Comparison of ENCODE assay signal across 21 mouse cellular contexts in the genomic region with DNA sequence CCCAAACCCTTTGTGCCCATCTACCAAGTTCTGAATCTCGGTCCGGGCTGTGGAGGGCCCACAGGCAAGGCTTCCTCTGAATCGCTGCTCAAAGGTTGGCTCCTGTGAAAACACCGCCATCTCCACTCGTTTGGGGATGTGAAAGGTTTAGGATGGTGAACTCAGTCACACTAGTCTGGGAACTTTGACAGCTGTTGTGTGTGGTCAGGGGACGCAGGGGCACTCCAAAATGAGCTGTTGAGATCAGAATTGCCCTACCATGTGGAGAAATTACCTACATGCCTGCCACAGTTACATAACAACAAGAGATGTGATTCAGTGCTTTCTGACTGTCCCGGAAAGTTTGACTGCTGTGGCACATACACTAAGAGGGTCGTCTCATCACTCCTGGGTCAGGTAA. TPM values are rescaled to one million over a fixed set of nuclear protein-coding genes. Genes with fewer than 3 reads are reported as not detected.
DNase-seq lines count a peak whose midpoint lies in the region; ATAC-seq and TF ChIP-seq lines count a peak whose summit lies in the region.
"Had no signal": no experiment of that assay in that cellular context is flagged by ENCODE, and none has a peak within 500 bp of the region (broad histone marks: within the 10 kb centered on the region; RNA-seq: fewer than 3 reads in every experiment).

No protein-coding gene starts in this region.

- TF ChIP-seq POLR2A in heart, adult 2 months (IDR thresholded peaks at IDR 0.05; ENCODE audit: insufficient read depth, low read depth, low read length): no peak

- WGBS in heart, adult 2 months: 55% methylated on average over 8 of the region's 8 CpGs
- 74% methylated on average over 8 of the region's 8 CpGs for WGBS in lung, postnatal 0 days
- WGBS in heart, embryonic 16.5 days: 58% methylated on average over 8 of the region's 8 CpGs

- peak in 1 of 2 experiments; percentile 46 for DNase-seq in heart, adult 2 months
- DNase-seq in heart, adult 11 months: no peak
- DNase-seq in lung, postnatal 0 days (ENCODE audit: low spot score): no peak
- no peak for DNase-seq in lung, postnatal 14 days
- DNase-seq in T-cell, adult 2 months (ENCODE audit: low spot score): no peak
- DNase-seq in left cerebral cortex, adult 8-10 months (ENCODE audit: low spot score in 2 of 2): no peak
- DNase-seq: cerebellum, adult 2 months; cerebellum, postnatal 36 days; gastrocnemius, postnatal 25 days; kidney, postnatal 4 days; layer of hippocampus, adult 9-11 months; liver, embryonic 13.5 days; right cerebral cortex, postnatal 25 days; thymus, postnatal 4 days had no signal

- intact Hi-C loops in heart, adult 2 months (cut with DNase I): no loop called here

- H3K4me2 ChIP-seq in lung, postnatal 0 days (replicated peaks; ENCODE audit: low read depth, low read length): no peak overlapping the region
- H3K4me2 ChIP-seq in heart, embryonic 16.5 days (ENCODE audit: low read depth, low read length): no peak overlapping the region
- H3K4me2 ChIP-seq: kidney, embryonic 15.5 days; liver, embryonic 13.5 days; lung, embryonic 14.5 days had no signal

- H3K79me2 ChIP-seq in heart, adult 2 months (replicated peaks; ENCODE audit: control insufficient read depth, insufficient read depth, low read length): no peaks in the 10 kb centered on the region

- H3K36me3 ChIP-seq in heart, adult 2 months (ENCODE audit: control insufficient read depth, insufficient read depth, low read length): peaks cover 2% of the 10 kb centered on the region
- no peaks in the 10 kb centered on the region for H3K36me3 ChIP-seq in lung, postnatal 0 days (ENCODE audit: insufficient read depth, low read length)
- no peaks in the 10 kb centered on the region for H3K36me3 ChIP-seq in heart, embryonic 16.5 days (ENCODE audit: control insufficient read depth, insufficient read depth)
- H3K36me3 ChIP-seq: kidney, embryonic 15.5 days; liver, embryonic 13.5 days; midbrain, embryonic 10.5 days had no signal

- H3K4me3 ChIP-seq in heart, adult 2 months: no peak overlapping the region
- no peak overlapping the region for H3K4me3 ChIP-seq in lung, postnatal 0 days (ENCODE audit: low read depth, low read length)
- no peak overlapping the region for H3K4me3 ChIP-seq in heart, embryonic 16.5 days (ENCODE audit: low read length)
- H3K4me3 ChIP-seq: kidney, embryonic 15.5 days; liver, embryonic 13.5 days; midbrain, embryonic 10.5 days had no signal

- H3K27me3 ChIP-seq in heart, adult 2 months (ENCODE audit: control insufficient read depth, insufficient read depth, low read length): no peaks in the 10 kb centered on the region
- H3K27me3 ChIP-seq in lung, postnatal 0 days (replicated peaks; ENCODE audit: insufficient read depth, low read length): no peaks in the 10 kb centered on the region
- no peaks in the 10 kb centered on the region for H3K27me3 ChIP-seq in heart, embryonic 16.5 days (ENCODE audit: control insufficient read depth, insufficient read depth, low read length)
- H3K27me3 ChIP-seq: kidney, embryonic 15.5 days; liver, embryonic 13.5 days had no signal

- H3K4me1 ChIP-seq in heart, adult 2 months (ENCODE audit: control insufficient read depth, insufficient read depth, low read length): peaks cover 13% of the 10 kb centered on the region
- H3K4me1 ChIP-seq in lung, postnatal 0 days (ENCODE audit: insufficient read depth, low read depth, low read length): peaks cover 11% of the 10 kb centered on the region; the same call in 1 of the 2 replicates
- peaks cover 27% of the 10 kb centered on the region for H3K4me1 ChIP-seq in heart, embryonic 16.5 days (ENCODE audit: control insufficient read depth, insufficient read depth, low read length)

- H3K27ac ChIP-seq in heart, adult 2 months: peak overlapping the region; percentile 62
- H3K27ac ChIP-seq in lung, postnatal 0 days (ENCODE audit: low read length): peak overlapping the region; percentile 40
- H3K27ac ChIP-seq in heart, embryonic 16.5 days (ENCODE audit: low read length): peak overlapping the region; percentile 95
- H3K27ac ChIP-seq: kidney, embryonic 15.5 days; liver, embryonic 13.5 days; macrophage; midbrain, embryonic 10.5 days had no signal

- TF ChIP-seq CTCF in heart, adult 2 months (IDR thresholded peaks at IDR 0.05): no peak
- no peak for TF ChIP-seq CTCF in lung, postnatal 0 days (IDR thresholded peaks at IDR 0.05)

- ATAC-seq in lung, postnatal 0 days: no peak
- no peak for ATAC-seq in heart, embryonic 16.5 days (replicated peaks; ENCODE audit: extremely low read depth, insufficient read depth, low FRiP score)
- ATAC-seq: forebrain, embryonic 14.5 days; hindbrain, embryonic 16.5 days had no signal

- no peaks in the 10 kb centered on the region for H3K9me3 ChIP-seq in lung, postnatal 0 days (ENCODE audit: low read length)
- no peaks in the 10 kb centered on the region for H3K9me3 ChIP-seq in heart, embryonic 16.5 days (replicated peaks; ENCODE audit: control insufficient read depth, low read length)
- H3K9me3 ChIP-seq: kidney, embryonic 15.5 days; liver, embryonic 13.5 days; midbrain, embryonic 10.5 days had no signal

- no peak for TF ChIP-seq EP300 in heart, adult 2 months (IDR thresholded peaks at IDR 0.05; ENCODE audit: insufficient read depth, low read depth, low read length)
- TF ChIP-seq EP300 in lung, postnatal 0 days (IDR thresholded peaks at IDR 0.05): no peak

- H3K9ac ChIP-seq in heart, adult 2 months (ENCODE audit: low read depth, low read length): no peak overlapping the region
- H3K9ac ChIP-seq in lung, postnatal 0 days (replicated peaks; ENCODE audit: low read depth): no peak overlapping the region
- no peak overlapping the region for H3K9ac ChIP-seq in heart, embryonic 16.5 days (ENCODE audit: low read length)
- H3K9ac ChIP-seq: kidney, embryonic 15.5 days; liver, embryonic 13.5 days; lung, embryonic 14.5 days had no signal

RNA-seq across cellular contexts. Expression of a gene that starts 36.1 kb away (rescaled TPM):
- total RNA-seq in heart, adult 2 months (2021): 10 to 100 TPM; 49.6 to 51.2 TPM
- 35.0 and 44.9 TPM in 2 replicates for polyA plus RNA-seq in heart, adult 2 months (2012; rRNA removed)
- 22.9 and 25.3 TPM in 2 replicates for polyA plus RNA-seq in lung, postnatal 0 days (2015; fragmentation: Nextera tagmentation; extraction: Ambion mirVana)
- 78.8 and 79.2 TPM in 2 replicates for polyA plus RNA-seq in heart, embryonic 16.5 days (2015; fragmentation: Nextera tagmentation; extraction: Ambion mirVana)
- total RNA-seq in left cerebral cortex, adult 8-10 months (2022): 10 to 100 TPM; 29.8 to 33.5 (median 30.8) TPM

RNA-seq across cellular contexts. Expression of a gene that starts 36.2 kb away (rescaled TPM):
- total RNA-seq in heart, adult 2 months (2021): 10 to 100 TPM; 40.8 to 48.0 TPM
- polyA plus RNA-seq in heart, adult 2 months (2012; rRNA removed): 39.3 and 41.7 TPM in 2 replicates
- polyA plus RNA-seq in lung, postnatal 0 days (2015; fragmentation: Nextera tagmentation; extraction: Ambion mirVana): 19.2 and 20.4 TPM in 2 replicates
- polyA plus RNA-seq in heart, embryonic 16.5 days (2015; fragmentation: Nextera tagmentation; extraction: Ambion mirVana): 96.5 and 97.0 TPM in 2 replicates
- 10 to 100 TPM; 24.1 to 27.3 (median 26.1) TPM for total RNA-seq in left cerebral cortex, adult 8-10 months (2022)

Comparison
In these comparisons a context has a peak if more than half of its experiments do, and no peak if none do; other contexts are left out.
1. H3K27ac ChIP-seq: peak in every context shown above with its lines; median percentile 95 in heart, embryonic 16.5 days; 62 in heart, adult 2 months; 40 in lung, postnatal 0 days.